Mouse (Mus musculus) liver, embryonic 11.5 days (tissue): ENCODE results near the gene Gm13212. TPM values are rescaled to one million over a fixed set of nuclear protein-coding genes. Genes with fewer than 3 reads are reported as not detected.
"Not testable (repeated sequence)": the region's sequence is repeated elsewhere in the genome, so short reads cannot be mapped to it uniquely, and the experiment has no call there.

Source experiments
- ATAC-seq: fragments of 200-750 bp; cut with Nextera tagmentation; replicated peaks from 2 replicates; pipeline ENCODE4 v1.8.0; 2017; ENCODE audit warnings: moderate number of reproducible peaks, mild to moderate bottlenecking, moderate TSS enrichment, moderate library complexity; ENCODE audit not compliant: low FRiP score
- DNase-seq: peaks from one replicate; pipeline ENCODE4 v3.0.0-alpha.2; 2017; ENCODE audit warnings: low spot score
- H3K27ac ChIP-seq: fragments of 300-500 bp; sonication (generic); 2 replicates; pipeline ENCODE4 v1.5.1; 2014; ENCODE audit warnings: mild to moderate bottlenecking, low read depth, low read length, control low read depth
- H3K27me3 ChIP-seq: fragments of 300-500 bp; sonication (generic); replicated peaks from 2 replicates; pipeline ENCODE4 v1.6.1; 2014; ENCODE audit warnings: low read length, mixed read lengths; ENCODE audit not compliant: control insufficient read depth, insufficient read depth
- H3K36me3 ChIP-seq: fragments of 300-500 bp; sonication (generic); 2 replicates; pipeline ENCODE4 v1.6.1; 2014; ENCODE audit warnings: mild to moderate bottlenecking, low read length, moderate library complexity, mixed read lengths; ENCODE audit not compliant: control insufficient read depth, insufficient read depth
- H3K4me1 ChIP-seq: fragments of 300-500 bp; sonication (generic); replicated peaks from 2 replicates; pipeline ENCODE4 v1.6.1; 2014; ENCODE audit warnings: low read length, mixed read lengths; ENCODE audit not compliant: control insufficient read depth, insufficient read depth
- H3K4me2 ChIP-seq: fragments of 300-500 bp; sonication (generic); 2 replicates; pipeline ENCODE4 v1.6.1; 2014; ENCODE audit warnings: mild to moderate bottlenecking, control low read depth, moderate library complexity
- H3K4me3 ChIP-seq: fragments of 300-500 bp; sonication (generic); 2 replicates; pipeline ENCODE4 v1.5.1; 2014; ENCODE audit warnings: low read depth, low read length, control low read depth
- H3K9ac ChIP-seq: fragments of 300-500 bp; sonication (generic); 2 replicates; pipeline ENCODE4 v1.6.1; 2014; ENCODE audit warnings: low read depth, low read length, control low read depth
- H3K9me3 ChIP-seq: fragments of 300-500 bp; sonication (generic); 2 replicates; pipeline ENCODE4 v1.6.1; 2016; ENCODE audit warnings: low read length, inconsistent platforms, mixed read lengths; ENCODE audit not compliant: control insufficient read depth
- WGBS: fragments of 180-500 bp; shearing (Covaris S2); extraction: QIAGEN DNeasy Blood & Tissue Kit; methylation state at CpG from one replicate; pipeline ENCODE4 v1.1.7; 2014; 5-methylcytosine and 5-hydroxymethylcytosine counted together
- polyA plus RNA-seq: library from polyadenylated mRNA; unstranded; fragments of >200 nt; fragmentation: Nextera tagmentation; extraction: Ambion mirVana; gene quantifications from 2 replicates; pipeline ENCODE4 v1.2.1, GENCODE M21; 2014

Gm13212 gene
- 5.0 and 5.9 TPM in 2 replicates for polyA plus RNA-seq

DNA sequence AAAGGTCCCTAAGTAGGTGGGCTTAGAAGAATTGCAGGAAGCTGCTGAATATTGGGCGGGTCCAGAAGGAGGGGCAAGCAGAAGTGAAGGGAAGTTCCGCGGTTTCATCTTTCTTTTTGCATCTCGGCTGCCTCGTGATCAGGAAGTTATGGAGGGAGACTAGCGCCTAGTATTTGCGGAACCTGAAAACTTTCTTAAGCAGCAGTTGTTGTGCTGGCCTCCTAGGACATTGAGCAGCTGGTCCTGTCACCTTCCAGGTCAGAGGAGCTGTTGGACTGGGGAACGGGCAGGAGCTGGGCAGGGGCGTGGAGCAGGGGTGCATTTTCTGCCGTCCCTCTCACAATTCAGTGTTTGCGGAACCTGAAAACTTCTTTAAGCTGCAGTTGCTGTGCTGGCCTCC lies at the start of gene Gm13212:
Gene Gm13212 (plus strand): TSS at position 89 of the 400 bp plus-strand sequence.
- DNase-seq (peak; percentile 51), ATAC-seq (peak; percentile 83)
- peak within 1 kb of the TSS; percentile 56 for H3K4me2 ChIP-seq
- 9% methylated on average over 11 of the region's 11 CpGs for WGBS
- not testable (repeated sequence) for H3K36me3 ChIP-seq, H3K4me1 ChIP-seq, H3K9me3 ChIP-seq, H3K27me3 ChIP-seq, H3K27ac ChIP-seq
- peak within 1 kb of the TSS; percentile 45 for H3K4me3 ChIP-seq
- H3K9ac ChIP-seq, result peak within 1 kb of the TSS; percentile 56

DNA sequence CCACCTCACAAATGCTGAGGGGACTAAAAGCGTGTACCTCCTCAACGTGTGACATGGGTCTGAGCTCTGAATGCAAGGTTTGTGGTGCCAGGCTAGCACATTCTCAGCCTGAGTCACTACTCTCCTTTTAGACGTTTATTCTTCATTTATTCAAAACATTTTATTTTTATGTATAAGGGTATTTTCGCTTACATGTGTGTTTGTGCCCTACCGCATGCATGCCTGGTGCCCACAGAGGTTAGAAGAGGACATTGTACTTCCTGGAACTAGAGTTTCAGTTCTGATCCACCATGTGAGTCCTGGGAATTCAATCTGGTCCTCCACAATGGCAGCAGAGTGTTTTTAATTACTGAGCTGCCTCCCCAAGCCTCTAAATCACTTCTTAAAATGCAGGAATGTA lies 41.1 kb upstream of the Gm13212 start:
- not testable (repeated sequence) for H3K27ac ChIP-seq, H3K4me3 ChIP-seq, H3K27me3 ChIP-seq, H3K4me2 ChIP-seq, H3K36me3 ChIP-seq, DNase-seq, ATAC-seq, H3K4me1 ChIP-seq, H3K9me3 ChIP-seq, H3K9ac ChIP-seq
- 72% methylated on average over 5 of the region's 5 CpGs for WGBS

GRCm38 (mm10) chr4:145545106-145545505 lies 39.9 kb upstream of the Gm13212 start:
- H3K9me3 ChIP-seq, DNase-seq, ATAC-seq, H3K4me1 ChIP-seq, H3K4me2 ChIP-seq, H3K4me3 ChIP-seq, H3K27me3 ChIP-seq, H3K27ac ChIP-seq, H3K36me3 ChIP-seq, H3K9ac ChIP-seq: not testable (repeated sequence)
- WGBS, result 20% methylated on average over 2 of the region's 2 CpGs

GRCm38 (mm10) chr4:145545734-145546349 lies 39.1 kb upstream of the Gm13212 start:
- not testable (repeated sequence) for H3K9ac ChIP-seq, H3K9me3 ChIP-seq, DNase-seq, H3K4me1 ChIP-seq, H3K27ac ChIP-seq, H3K27me3 ChIP-seq, H3K4me3 ChIP-seq, ATAC-seq, H3K4me2 ChIP-seq, H3K36me3 ChIP-seq
- WGBS, result 69% methylated on average over 6 of the region's 6 CpGs

DNA sequence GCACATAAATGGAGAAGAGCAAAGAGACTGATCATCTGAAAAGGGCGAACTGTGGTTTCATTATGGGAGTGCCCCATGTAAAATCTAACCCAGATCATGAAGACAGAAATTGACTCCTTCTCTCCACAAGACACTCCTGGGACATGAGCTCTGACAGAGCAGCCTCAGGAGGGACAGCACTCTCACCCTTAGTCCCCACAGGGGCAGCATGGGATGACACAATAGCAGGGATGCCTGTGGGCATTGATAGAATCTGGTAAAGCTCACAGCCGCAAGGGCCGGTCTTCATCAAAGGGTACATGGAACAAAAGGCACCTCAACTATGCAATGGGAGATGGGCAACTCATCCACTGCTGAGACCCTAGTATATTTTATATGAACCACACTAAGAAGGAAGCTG lies 38.5 kb upstream of the Gm13212 start:
- not testable (repeated sequence) for H3K4me1 ChIP-seq, H3K27me3 ChIP-seq, H3K4me2 ChIP-seq, DNase-seq, H3K9me3 ChIP-seq, H3K36me3 ChIP-seq, H3K4me3 ChIP-seq, H3K9ac ChIP-seq, H3K27ac ChIP-seq
- 80% methylated on average over 3 of the region's 3 CpGs for WGBS
- ATAC-seq, result peak; percentile 58

- ATAC-seq, result no peak
- WGBS, result 61% methylated on average over 1 of the region's 1 CpGs
- Histone ChIP-seq H3K36me3 (no peaks in the 10 kb centered on the region), H3K9ac (no peak overlapping the region), H3K4me2 (no peak overlapping the region), H3K4me3 (no peak overlapping the region), H3K9me3 (peaks cover 2% of the 10 kb centered on the region; the same call in 1 of the 2 replicates), H3K27ac (no peak overlapping the region), H3K27me3 (no peaks in the 10 kb centered on the region), H3K4me1 (no peaks in the 10 kb centered on the region)
- DNase-seq, result no peak
Measured at GRCm38 (mm10) chr4:145556680-145557079, 28.3 kb upstream of the Gm13212 start.

- Histone ChIP-seq H3K27ac (no peak overlapping the region), H3K4me2 (no peak overlapping the region), H3K9ac (no peak overlapping the region), H3K36me3 (no peaks in the 10 kb centered on the region), H3K27me3 (no peaks in the 10 kb centered on the region), H3K9me3 (0 out of 2 replicates have a peak, but pooled peaks cover 2% of the 10 kb centered on the region), H3K4me1 (no peaks in the 10 kb centered on the region), H3K4me3 (no peak overlapping the region)
- ATAC-seq (no peak), DNase-seq (no peak)
- WGBS, result 36% methylated on average over 3 of the region's 3 CpGs
Measured at GRCm38 (mm10) chr4:145559505-145560099, 25.4 kb upstream of the Gm13212 start.

GRCm38 (mm10) chr4:145564111-145564821 lies 20.7 kb upstream of the Gm13212 start:
- Histone ChIP-seq H3K4me3 (no peak overlapping the region), H3K9ac (no peak overlapping the region), H3K27me3 (no peaks in the 10 kb centered on the region), H3K9me3 (peaks cover 3% of the 10 kb centered on the region; the same call in 1 of the 2 replicates), H3K36me3 (no peaks in the 10 kb centered on the region), H3K4me2 (no peak overlapping the region), H3K4me1 (no peaks in the 10 kb centered on the region), H3K27ac (no peak overlapping the region)
- WGBS, result 63% methylated on average over 3 of the region's 3 CpGs
- ATAC-seq, result no peak
- DNase-seq, result no peak
